Mouse (Mus musculus) left cerebral cortex, postnatal 36 days (tissue): ENCODE data around the gene Slc7a9. TPM values are rescaled to one million over a fixed set of nuclear protein-coding genes. Genes with fewer than 3 reads are reported as not detected.

Experiments
- DNase-seq, 2 experiments: peaks; one replicate each; pipeline ENCODE4 v3.0.0; 2021 to 2022; ENCODE audit warnings: low spot score in 2 of 2, mixed read lengths in 1 of 2
- intact Hi-C: fragments of 180-260 bp; cut with DNase I; formaldehyde crosslinking; loops from one replicate; pipeline ENCODE4 v1.15.1; 2025
- total RNA-seq, 2 experiments: library from RNA; stranded (reverse); gene quantifications; 2 replicates each; pipeline ENCODE4 v1.2.3; 2021

Gene Slc7a9
- total RNA-seq = not detected

DNA sequence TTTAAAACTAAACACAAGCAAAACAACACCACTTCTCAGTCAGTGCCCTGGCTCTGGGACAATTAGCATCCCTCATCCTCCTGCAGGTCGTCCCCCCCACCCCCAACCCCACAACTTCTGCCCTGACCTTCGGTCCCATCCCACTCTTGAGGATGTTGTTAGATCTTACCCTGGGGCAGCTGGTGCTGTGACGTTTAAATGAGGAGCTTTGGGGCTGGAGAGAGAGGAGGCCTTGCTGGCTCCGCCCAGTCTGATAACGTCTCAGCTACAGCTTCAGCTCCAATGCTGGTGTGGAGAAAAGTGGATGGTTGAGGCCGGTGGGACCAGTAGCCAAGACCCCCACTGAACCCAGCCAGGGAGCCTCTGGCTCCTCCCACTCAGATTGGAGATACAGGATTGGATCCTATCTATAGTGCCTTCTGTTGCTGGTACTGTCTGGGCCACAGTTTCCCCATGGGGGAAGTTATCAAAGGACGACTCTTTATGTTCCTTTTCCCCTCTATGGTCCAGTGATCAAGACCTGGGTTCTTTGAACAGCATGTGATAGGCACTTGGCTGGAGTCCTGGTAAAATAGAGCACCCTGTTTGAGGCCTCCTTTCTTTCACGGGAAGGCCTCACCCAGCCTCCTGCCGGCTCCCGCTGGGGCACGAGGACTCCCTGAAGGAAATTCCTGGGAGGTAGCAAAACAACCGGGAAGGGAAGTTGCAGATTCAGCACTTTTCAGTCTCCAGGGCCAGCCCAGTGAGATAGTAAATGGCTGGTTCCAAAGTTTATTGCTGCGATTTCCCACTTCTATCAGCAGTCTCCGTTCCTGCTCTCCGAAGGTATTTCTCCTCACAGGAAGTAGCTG lies at the start of gene Slc7a9:
Gene Slc7a9, plus strand, starts transcription at position 801 of the 851 bp plus-strand sequence.
- intact Hi-C loops = no loop called here

DNA sequence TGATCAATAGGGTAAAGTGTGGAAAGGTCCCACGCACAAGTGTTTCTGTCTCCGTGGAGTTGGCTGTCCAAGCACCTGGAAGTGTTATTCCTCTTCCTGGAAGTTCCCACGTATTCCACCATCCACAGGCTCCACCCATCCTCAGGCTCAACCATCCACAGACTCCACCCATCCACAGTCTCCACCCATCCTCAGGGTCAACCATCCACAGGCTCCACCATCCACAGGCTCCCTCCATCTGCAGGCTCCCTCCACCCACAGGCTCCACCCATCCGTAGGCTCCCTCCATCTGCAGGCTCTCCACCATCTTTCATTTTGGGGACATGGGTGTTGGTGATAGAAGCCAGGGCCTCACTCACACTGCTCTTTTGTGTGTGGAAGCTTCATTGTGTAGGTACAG lies 47.4 kb upstream of the Slc7a9 start:
- DNase-seq = no peak
- intact Hi-C loops = no loop called here

More for the DNA sequence above, at the start of gene Slc7a9:
- DNase-seq = no peak

DNA sequence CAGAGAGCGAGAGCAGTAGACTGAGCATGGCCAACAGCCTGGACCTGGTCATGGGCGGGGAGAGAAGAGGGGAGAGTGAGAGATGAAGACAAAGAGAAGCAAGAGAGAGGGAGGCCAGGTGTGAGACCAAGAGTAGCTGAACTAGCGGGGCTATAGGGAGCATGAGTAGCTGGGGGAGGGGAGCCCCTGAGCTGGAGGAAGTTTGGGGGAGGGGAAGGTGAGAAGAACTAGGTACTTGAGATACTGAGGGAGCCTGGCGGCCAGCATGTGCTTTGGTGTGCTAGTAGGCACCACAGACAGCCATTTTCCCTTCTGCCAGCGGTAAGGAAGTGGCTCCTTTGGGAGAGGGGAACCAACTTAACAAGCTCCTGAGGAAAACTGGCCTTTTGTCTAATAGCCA lies 33.4 kb upstream of the Slc7a9 start:
- DNase-seq = no peak
- intact Hi-C loops = no loop called here

DNA sequence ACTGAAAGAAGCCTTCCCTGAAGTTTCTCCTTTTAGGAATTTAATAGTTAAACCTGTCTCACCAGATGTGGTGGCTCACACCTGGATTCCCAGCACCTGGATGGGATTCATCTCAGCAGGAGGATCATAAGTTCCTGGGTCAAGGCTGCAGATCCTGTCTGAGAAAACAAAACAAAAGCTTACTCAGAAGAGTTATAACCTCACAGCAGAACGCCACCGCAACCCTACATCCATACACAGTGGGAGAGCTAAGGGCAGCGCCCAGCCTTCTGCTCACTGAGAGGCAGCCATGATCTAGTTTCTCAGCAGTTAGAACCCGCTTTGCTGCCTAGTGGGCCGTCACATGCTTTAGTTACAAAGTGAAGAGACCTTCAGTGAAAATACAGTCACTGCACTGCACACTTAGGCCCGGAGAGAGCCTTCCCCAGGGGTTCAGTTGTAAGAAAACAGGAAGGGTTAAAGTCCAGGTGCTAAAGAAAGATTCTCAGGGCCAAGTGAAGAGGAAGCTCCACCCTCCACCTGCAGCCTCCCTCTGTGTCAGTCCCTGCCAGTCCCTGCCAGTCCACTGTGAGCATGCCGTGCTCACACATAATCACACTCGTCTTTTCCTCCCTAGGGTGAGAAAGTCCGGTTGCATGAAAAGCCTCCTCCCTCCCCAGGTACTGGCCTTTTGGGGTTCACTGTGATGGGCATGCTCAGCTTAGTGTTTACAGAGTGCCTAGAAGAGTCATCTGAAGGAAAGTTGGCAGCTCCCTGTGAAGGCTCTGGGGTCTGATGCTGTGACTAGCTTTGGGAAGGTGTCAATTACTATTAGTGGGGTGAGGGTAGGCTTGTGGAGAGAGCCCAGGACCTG lies 32.6 kb upstream of the Slc7a9 start:
- intact Hi-C loops = no loop called here

DNA sequence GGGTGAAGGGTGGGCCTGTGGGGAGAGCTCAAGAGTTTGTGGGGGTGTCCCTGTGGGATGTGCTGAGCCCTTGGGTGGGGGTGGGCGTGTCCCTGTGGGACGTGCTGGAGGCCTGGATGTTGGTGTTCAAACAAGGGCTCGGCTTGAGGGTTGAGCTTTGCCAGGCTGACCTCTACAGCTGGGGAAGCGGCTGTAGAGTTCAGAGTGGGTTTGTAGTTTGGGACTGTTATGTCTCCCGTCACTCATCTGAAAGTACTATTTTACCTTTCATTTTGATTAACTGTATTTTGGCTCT lies 32.0 kb upstream of the Slc7a9 start:
- no peak for DNase-seq
- intact Hi-C loops = no loop called here

More for the DNA sequence above, 32.6 kb upstream of the Slc7a9 start:
- DNase-seq = no peak

DNA sequence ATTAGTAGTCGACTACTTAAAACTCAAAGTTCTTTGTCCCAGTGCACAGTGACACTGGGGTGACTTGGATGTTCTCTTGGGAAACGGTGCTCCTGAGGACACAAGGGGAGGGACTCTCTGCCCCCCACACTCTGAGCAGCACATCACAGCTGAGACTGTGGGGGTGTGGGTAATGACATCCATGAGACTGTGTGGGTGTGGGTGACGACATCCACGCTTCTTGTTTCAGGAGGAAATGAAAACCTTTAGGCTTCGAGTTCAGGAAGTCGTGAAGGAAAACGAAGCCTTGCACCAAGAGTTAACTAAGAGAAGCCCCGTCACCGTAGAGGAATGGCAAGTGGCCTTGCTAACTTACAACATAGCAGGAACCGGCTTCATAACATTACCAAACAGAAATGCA lies 25.5 kb upstream of the Slc7a9 start:
- DNase-seq = no peak
- intact Hi-C loops = no loop called here

DNA sequence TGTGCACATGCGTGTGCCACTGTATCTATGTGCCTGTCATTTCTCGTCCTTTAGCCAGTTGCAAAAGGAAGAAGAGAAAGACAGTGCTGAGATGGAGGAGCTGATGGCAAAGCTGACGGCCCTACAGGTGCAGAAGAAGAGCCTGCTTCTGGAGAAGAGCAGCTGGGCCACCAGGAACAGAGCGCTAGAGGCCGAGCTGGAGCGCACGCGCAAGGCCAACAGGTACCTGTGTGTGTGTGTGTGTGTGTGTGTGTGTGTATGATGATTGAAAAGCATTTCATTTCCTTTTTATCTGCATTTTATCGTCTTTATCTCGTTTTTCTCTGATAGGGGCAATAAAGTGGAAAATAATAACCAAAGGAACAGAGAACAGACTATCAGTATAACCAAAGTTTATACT lies 20.4 kb upstream of the Slc7a9 start:
- no peak for DNase-seq
- intact Hi-C loops = no loop called here

DNA sequence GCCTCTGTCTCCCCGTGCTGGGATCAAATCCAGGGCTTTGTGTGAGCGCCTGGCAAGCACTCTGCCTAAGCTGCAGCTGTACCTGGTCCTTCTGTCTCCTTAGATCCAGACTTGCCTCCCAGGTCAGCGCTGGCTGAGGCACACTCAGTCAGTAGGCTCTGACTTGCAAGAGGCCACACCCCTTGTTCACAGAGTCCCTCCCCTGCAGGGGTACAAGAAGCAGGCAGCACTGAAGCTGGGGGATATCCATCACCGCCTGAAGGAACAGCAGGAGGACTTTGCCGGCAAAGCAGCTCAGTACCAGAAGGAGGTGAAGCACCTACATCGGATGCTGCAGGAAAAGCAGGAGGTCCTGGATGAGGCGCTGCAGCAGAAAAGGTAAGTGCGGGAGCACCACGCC lies 13.3 kb upstream of the Slc7a9 start:
- intact Hi-C loops = no loop called here
- no peak for DNase-seq

DNA sequence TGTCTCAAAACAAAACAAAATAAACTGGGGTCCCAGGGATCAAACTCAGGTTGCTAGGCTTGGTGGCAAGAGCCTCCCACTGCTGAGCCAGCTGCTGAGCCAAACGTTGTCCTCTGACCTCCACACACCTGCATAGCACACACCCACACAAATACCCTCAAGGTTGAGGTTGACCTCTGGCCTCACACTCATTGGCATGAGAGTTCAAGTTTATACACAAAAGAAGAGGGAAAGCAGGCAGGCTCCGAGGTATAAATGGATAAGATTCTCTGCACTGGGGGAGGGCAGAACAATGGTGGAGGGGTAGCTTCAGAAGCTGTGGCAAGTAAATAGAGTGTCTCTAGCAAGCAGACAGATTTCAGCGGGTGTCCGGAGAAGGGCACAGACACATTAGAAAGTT lies 1.1 kb upstream of the Slc7a9 start:
- DNase-seq = no peak
- intact Hi-C loops = no loop called here

DNA sequence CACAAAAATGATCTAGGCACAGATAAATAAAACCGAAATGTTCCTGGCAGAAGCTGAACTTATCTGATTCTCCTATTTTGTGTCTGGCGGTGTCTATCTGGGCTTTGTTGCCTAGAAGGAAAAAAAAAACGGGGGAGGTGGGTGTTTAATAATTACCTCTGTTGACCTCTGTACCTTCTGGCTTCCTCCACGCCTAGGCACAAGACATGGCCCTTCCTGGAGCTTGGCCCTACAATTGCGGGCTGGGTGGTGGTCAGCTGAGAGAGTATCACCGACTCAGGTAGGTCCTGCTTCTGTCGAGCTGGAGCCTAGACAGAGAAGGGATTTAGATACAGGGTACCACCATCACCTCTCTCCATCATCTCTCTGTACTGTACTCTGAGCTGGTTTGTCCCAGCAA lies 271 bp downstream of the Slc7a9 start:
- DNase-seq = no peak

DNA sequence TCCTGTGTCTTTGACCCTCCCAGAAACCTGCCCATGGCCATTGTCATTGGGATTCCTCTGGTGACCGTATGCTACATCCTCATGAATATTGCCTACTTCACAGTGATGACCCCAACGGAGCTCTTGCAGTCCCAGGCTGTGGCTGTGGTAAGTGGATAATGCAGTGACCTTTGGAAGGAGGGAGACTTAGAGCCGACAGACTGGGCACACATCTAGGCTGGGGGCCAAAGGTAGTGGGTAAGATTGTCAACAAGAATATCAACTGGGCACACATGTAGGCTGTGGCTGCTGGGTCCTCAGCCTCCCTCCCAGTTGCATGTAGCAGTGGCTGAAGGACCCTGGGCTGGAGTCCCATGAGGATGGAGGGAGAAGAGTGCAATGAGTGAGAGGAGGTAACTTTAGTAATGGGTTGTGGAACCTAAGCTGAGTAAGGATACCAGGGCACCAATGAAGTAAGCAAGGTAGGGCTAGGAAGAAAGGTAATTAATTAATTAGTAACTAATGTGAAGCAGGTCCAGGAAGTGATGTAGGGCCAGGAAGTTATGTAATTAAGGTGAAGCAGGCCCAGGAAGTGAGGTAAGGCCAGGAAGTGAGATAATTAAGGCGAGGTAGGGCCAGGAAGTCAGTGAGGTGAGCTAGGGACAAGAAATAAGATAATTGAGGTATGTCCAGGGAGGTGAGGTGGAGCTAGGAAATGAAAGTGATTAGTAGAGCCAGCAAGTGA lies 7.7 kb downstream of the Slc7a9 start:
- intact Hi-C loops = no loop called here
- DNase-seq = no peak

More for the DNA sequence above, 271 bp downstream of the Slc7a9 start:
- intact Hi-C loops = no loop called here

DNA sequence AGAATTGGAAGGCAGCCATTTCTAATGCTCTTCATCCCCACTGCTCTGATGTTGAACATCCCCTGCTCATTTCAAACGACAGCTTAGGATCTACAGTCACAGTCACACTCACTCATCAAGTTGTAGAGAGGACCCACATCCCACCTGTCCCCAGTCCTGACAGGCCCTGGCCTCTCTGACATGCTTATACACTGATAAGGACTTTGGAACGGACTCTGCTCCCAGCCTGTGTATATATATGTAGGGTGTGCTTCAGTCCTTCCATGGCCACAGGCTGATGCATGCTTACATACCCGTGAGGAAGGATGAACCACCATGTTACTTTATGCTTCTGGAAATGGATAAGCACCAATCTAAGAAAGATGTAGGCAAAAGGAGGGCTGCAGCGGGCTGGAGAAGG lies 12.4 kb downstream of the Slc7a9 start:
- intact Hi-C loops = no loop called here
- no peak for DNase-seq

DNA sequence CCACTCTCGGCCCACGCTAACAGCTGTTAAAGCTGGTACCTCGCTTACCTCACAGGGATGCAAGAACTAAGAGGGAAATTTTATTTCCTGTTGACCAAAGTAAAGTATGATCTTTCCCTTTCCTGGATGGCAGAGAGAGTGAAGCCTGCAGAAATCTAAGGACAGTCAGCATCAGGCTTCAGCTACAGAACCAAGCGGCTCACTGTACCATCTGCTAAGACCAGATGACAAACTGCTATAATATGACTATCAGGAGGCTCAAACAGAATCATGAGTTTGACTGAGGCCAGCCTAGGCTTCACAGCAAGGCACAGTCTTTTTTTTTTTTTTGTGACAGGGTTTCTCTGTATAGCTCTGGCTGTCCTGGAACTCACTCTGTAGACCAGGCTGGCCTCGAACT lies 16.4 kb downstream of the Slc7a9 start:
- intact Hi-C loops = no loop called here
- no peak for DNase-seq

DNA sequence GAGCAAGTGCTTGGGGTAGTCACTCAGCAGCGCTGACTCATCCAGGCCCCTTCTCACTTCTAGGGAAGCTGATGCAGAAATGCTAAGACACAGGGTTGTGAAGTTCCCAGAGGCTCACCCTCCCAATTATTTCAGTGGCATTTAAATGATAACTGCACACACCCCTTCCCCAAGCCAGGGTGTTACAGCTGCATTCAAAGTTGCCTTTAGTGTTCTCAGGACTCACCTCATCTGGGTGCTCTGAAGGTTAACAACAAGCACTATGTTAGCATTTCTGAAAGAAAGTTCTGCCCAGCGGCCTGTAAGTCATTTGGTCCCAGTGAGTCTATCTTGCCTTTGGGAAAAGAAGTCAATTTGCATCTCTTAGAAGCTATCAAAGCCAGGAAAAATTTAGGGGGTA lies 19.3 kb downstream of the Slc7a9 start:
- no peak for DNase-seq
- intact Hi-C loops = no loop called here

DNA sequence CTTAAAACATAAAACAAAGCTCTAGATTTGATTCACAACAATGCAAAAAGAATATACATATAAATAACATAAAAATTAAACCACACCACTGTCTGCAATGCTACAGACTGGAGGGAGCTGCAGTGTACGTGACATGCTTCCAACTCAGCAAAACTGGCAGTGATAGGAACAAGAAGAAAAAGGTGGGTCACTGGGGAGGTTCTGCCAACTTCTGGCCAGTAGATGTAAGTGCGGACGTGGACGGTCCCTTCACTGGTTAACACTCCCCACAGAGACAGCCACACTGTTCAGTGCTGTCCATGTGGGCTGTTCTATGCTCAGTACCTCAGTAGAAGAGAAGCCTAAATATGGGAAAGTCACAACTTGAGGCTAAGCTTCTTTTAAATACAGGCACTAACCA lies 22.2 kb downstream of the Slc7a9 start:
- DNase-seq = no peak
- intact Hi-C loops = no loop called here

DNA sequence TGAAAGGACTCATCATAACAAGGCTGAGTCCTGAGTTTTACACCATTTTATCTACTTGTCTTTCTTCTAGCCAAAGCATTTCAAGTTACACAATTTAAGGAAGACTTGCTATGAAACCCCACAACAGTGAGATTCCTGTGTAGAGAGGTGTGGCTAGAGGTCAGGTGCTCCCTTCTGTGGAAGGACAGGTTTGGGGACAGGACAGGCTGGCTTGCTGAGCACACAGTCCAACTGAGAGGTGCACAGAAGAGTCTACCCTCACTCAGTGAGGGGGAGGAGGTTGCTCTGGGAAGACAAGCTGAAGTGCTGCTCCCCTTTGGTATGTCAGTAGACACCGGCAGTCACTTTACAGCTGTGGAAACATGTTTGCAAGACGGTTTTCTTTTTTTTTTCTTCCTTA lies 27.9 kb downstream of the Slc7a9 start:
- DNase-seq = no peak
- intact Hi-C loops = no loop called here

DNA sequence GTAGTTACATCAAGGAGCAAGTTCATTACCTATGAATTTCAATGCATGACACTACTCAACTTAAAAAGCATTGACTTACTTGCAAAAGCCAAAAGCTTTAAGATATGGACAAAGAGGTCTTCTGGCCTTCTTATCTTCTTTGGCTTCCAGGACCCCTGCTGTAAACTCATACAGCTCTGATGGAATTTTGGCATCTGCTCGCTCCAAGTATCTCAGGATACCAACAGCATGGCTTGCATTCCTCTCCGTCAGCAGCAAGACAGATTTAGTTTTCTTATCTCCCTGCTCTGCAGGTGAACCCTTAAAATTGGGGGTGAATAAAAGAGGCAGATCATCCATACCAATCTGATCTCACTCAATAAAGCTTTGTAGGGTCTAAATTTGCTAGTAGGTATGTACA lies 36.5 kb downstream of the Slc7a9 start:
- intact Hi-C loops = no loop called here
- DNase-seq = no peak

DNA sequence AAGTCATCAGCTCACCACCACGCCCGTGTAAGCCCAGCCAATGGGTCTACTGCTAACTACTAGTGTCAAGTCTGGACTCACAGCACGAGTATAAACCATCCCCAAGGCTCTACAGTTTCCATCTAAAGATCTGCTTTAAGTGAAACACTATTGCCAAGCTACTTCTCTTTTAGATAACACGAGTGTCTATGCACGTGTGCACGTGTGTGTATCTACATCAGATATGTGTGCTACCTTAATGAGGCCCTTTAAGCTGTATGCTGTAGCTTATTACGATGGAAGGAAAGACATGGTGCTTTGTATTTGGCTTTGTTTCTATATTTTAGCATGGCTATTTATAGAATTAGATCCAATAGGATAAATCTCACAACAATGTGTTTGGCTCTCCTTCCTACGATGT lies 38.0 kb downstream of the Slc7a9 start:
- intact Hi-C loops = no loop called here
- no peak for DNase-seq

DNA sequence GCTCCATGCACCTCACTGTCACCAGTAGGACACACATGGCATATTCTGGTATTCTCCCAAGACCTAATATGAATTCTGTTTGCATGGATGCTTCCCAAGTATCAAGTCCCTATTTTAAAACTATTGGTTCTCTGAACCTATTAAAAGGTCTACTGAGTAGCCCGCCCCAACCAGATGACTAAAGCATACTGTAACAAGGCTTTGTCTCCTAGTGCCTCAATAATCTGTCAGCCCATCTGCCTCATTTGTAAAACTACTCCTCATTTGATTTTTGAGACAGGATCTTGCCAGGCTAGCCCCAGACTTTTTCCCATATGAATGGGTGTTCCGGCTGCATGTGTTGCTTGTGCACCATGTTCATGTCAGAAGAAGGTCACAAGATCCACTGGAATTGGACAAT lies 41.6 kb downstream of the Slc7a9 start:
- DNase-seq = no peak
- intact Hi-C loops = no loop called here

DNA sequence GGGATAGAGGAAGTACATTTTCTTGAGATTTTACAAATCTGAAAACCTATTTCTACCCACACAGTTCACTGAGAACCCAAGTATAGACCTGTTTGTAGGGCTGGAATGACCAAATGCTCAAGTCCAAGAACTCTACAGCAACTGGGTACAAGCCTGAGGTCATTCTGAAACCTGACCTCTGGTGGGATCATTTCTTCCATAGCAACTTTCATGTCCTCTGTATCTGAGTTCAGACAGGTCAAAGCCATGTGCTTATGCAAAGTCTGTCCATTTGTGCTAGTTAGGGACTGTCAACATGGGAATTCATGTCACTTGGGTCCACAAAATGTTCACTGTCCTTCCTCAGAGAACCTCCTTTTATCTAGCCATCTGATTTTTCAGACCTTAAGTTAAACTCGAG lies 42.4 kb downstream of the Slc7a9 start:
- intact Hi-C loops = no loop called here
- DNase-seq = no peak

DNA sequence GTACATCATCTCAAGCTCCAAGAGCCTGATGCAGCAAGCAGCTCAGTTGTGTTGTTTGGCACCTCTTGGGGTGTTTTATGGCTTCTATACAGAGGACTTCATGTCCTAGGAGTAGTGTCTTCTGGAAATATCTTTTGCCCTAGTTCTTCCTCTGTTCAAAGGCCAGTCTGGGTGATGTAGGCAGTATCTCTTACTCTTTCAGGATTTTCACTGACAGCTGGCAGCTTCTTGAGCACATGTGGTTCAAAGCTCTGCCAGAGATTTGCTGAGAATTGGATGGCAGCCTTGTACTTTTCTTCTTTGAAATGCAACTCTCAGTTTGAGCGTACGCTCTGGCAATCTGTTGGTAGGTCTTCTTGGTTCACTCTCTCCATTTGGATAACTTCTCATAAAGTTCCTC lies 48.9 kb downstream of the Slc7a9 start:
- DNase-seq = no peak
- intact Hi-C loops = no loop called here
